Mouse (Mus musculus) heart, embryonic 11.5 days (tissue): ENCODE results near the gene Cyp2d11. TPM values are rescaled to one million over a fixed set of nuclear protein-coding genes. Genes with fewer than 3 reads are reported as not detected.

ENCODE experiments used
- microRNA-seq: library from miRNA; unstranded; fragments of <30 nt; microRNA quantifications from one replicate; pipeline ENCODE4, GENCODE M21; 2016; ENCODE audit warnings: borderline number of aligned reads
- polyA plus RNA-seq: library from polyadenylated mRNA; unstranded; fragments of >200 nt; fragmentation: Nextera tagmentation; extraction: Ambion mirVana; gene quantifications from 2 replicates; pipeline ENCODE4 v1.2.1, GENCODE M21; 2014

The Cyp2d11 gene
- polyA plus RNA-seq, 1 experiment from 2014 or later = not detected

Small RNA genes lying within 50 kb of the gene (microRNA-seq; reads per million reads assigned to microRNA genes)
- not detected for gene Gm25990
- not detected for gene Gm27331
- gene Mir7684 = not detected

Other genes starting within 250 kb of the Cyp2d11 start
- 82.3 and 88.1 TPM in 2 replicates for gene Srebf2, start 246.8 kb downstream of the Cyp2d11 start, polyA plus RNA-seq
- 0.07 TPM in 1 of 2 replicates, not detected in the other for gene Shisa8, start 181.2 kb downstream of the Cyp2d11 start, polyA plus RNA-seq
- gene Tnfrsf13c, start 169.7 kb downstream of the Cyp2d11 start, polyA plus RNA-seq = 0.29 TPM in 1 of 2 replicates, not detected in the other
- 59.7 and 67.3 TPM in 2 replicates for gene Cenpm, start 149.3 kb downstream of the Cyp2d11 start, polyA plus RNA-seq
- not detected in 2 replicates for gene 1500009C09Rik, start 141.6 kb downstream of the Cyp2d11 start, polyA plus RNA-seq
- 5.0 and 6.2 TPM in 2 replicates for gene Sept3, start 119.1 kb downstream of the Cyp2d11 start, polyA plus RNA-seq
- 0.40 and 0.56 TPM in 2 replicates for gene Wbp2nl, start 95.1 kb downstream of the Cyp2d11 start, polyA plus RNA-seq
- 33.4 and 38.7 TPM in 2 replicates for gene Naga, start 55.1 kb downstream of the Cyp2d11 start, polyA plus RNA-seq
- 10.0 and 11.3 TPM in 2 replicates for gene Pheta2, start 55.1 kb downstream of the Cyp2d11 start, polyA plus RNA-seq
- 320 and 330 TPM in 2 replicates for gene Smdt1, start 55.1 kb downstream of the Cyp2d11 start, polyA plus RNA-seq
- gene Ndufa6, start 39.7 kb downstream of the Cyp2d11 start, polyA plus RNA-seq = 462 and 487 TPM in 2 replicates
- 4.1 and 4.4 TPM in 2 replicates for gene Cyp2d22, start 13.8 kb downstream of the Cyp2d11 start, polyA plus RNA-seq
- 0.40 TPM in 1 of 2 replicates, not detected in the other for gene Cyp2d10, start 13.2 kb upstream of the Cyp2d11 start, polyA plus RNA-seq
- not detected in 2 replicates for gene Cyp2d9, start 39.4 kb upstream of the Cyp2d11 start, polyA plus RNA-seq
- not detected in 2 replicates for gene Cyp2d12, start 161.1 kb upstream of the Cyp2d11 start, polyA plus RNA-seq
- not detected in 2 replicates for gene Cyp2d34, start 226.9 kb upstream of the Cyp2d11 start, polyA plus RNA-seq